Mouse (Mus musculus) intestine, postnatal 0 days (tissue): ENCODE measurements at regions not wholly inside any gene's neighbourhood (a gene's known extent, or its start where the extent isn't known, plus 50 kb on each side); places are given as distances from the start of the nearest gene placed in this dataset.

Experiments
- ATAC-seq: fragments of 200-750 bp; cut with Nextera tagmentation; 2 replicates; pipeline ENCODE4 v1.8.0; 2017; ENCODE audit warnings: mild to moderate bottlenecking, moderate TSS enrichment, moderate library complexity
- H3K27ac ChIP-seq: fragments of 300-500 bp; sonication (generic); 2 replicates; pipeline ENCODE4 v1.5.1; 2014; ENCODE audit warnings: mild to moderate bottlenecking, low read depth, low read length, moderate library complexity
- H3K27me3 ChIP-seq: fragments of 300-500 bp; sonication (generic); replicated peaks from 2 replicates; pipeline ENCODE4 v1.6.1; 2014; ENCODE audit warnings: low read length, mixed read lengths; ENCODE audit not compliant: control insufficient read depth, insufficient read depth
- H3K36me3 ChIP-seq: fragments of 300-500 bp; sonication (generic); 2 replicates; pipeline ENCODE4 v1.6.1; 2014; ENCODE audit warnings: mild to moderate bottlenecking, moderate library complexity; ENCODE audit not compliant: control insufficient read depth, insufficient read depth
- H3K4me1 ChIP-seq: fragments of 300-500 bp; sonication (generic); replicated peaks from 2 replicates; pipeline ENCODE4 v1.6.1; 2014; ENCODE audit warnings: antibody characterized with exemption, low read length, mixed read lengths; ENCODE audit not compliant: control insufficient read depth, insufficient read depth
- H3K4me2 ChIP-seq: fragments of 300-500 bp; sonication (generic); replicated peaks from 2 replicates; pipeline ENCODE4 v1.6.1; 2014; ENCODE audit warnings: low read depth, mild to moderate bottlenecking, moderate library complexity
- H3K4me3 ChIP-seq: fragments of 300-500 bp; sonication (generic); 2 replicates; pipeline ENCODE4 v1.5.1; 2014; ENCODE audit warnings: low read depth, low read length
- H3K9ac ChIP-seq: fragments of 300-500 bp; sonication (generic); 2 replicates; pipeline ENCODE4 v1.6.1; 2014; ENCODE audit warnings: mild to moderate bottlenecking, low read depth, low read length
- H3K9me3 ChIP-seq: fragments of 300-500 bp; sonication (generic); 2 replicates; pipeline ENCODE4 v1.6.1; 2016; ENCODE audit warnings: mixed run types; ENCODE audit not compliant: control insufficient read depth
- CTCF ChIP-seq: sonication (generic); IDR thresholded peaks from 2 replicates; pipeline ENCODE4 v1.5.1; 2016; ENCODE audit warnings: low read depth, mild to moderate bottlenecking, control low read depth, antibody characterized with exemption, moderate library complexity
- WGBS: fragments of 180-500 bp; shearing (Covaris S2); extraction: QIAGEN DNeasy Blood & Tissue Kit; methylation state at CpG from one replicate; pipeline ENCODE4 v1.1.7; 2014; 5-methylcytosine and 5-hydroxymethylcytosine counted together

- Histone ChIP-seq H3K27me3 (no peaks in the 10 kb centered on the region), H3K4me1 (no peaks in the 10 kb centered on the region), H3K9me3 (no peaks in the 10 kb centered on the region), H3K9ac (no peak overlapping the region), H3K36me3 (no peaks in the 10 kb centered on the region), H3K4me3 (no peak overlapping the region), H3K27ac (no peak overlapping the region), H3K4me2 (no peak overlapping the region)
- no peak for TF ChIP-seq CTCF
- ATAC-seq: no peak
- 64% methylated on average over 2 of the region's 2 CpGs for WGBS
Observed at GRCm38 (mm10) chr12:90664436-90664835, 73.8 kb downstream of the Dio2 start.

GRCm38 (mm10) chr12:90645452-90645851, 92.8 kb downstream of the Dio2 start:
- ATAC-seq: no peak
- Histone ChIP-seq H3K4me3 (no peak overlapping the region), H3K27ac (no peak overlapping the region), H3K36me3 (no peaks in the 10 kb centered on the region), H3K9me3 (no peaks in the 10 kb centered on the region), H3K4me1 (no peaks in the 10 kb centered on the region), H3K27me3 (no peaks in the 10 kb centered on the region), H3K4me2 (no peak overlapping the region), H3K9ac (no peak overlapping the region)
- no peak for TF ChIP-seq CTCF
- WGBS: 71% methylated on average over 5 of the region's 5 CpGs

- Histone ChIP-seq H3K27me3 (no peaks in the 10 kb centered on the region), H3K9ac (no peak overlapping the region), H3K4me2 (no peak overlapping the region), H3K4me1 (no peaks in the 10 kb centered on the region), H3K36me3 (no peaks in the 10 kb centered on the region), H3K9me3 (no peaks in the 10 kb centered on the region), H3K4me3 (no peak overlapping the region), H3K27ac (no peak overlapping the region)
- WGBS: 30% methylated on average over 1 of the region's 1 CpGs
- TF ChIP-seq CTCF: no peak
- no peak for ATAC-seq
Observed at GRCm38 (mm10) chr12:90643891-90644290, 94.3 kb downstream of the Dio2 start.

GRCm38 (mm10) chr12:90624856-90625255, 113.4 kb downstream of the Dio2 start:
- Histone ChIP-seq H3K4me2 (no peak overlapping the region), H3K27ac (no peak overlapping the region), H3K36me3 (no peaks in the 10 kb centered on the region), H3K9me3 (no peaks in the 10 kb centered on the region), H3K4me3 (no peak overlapping the region), H3K4me1 (no peaks in the 10 kb centered on the region), H3K27me3 (no peaks in the 10 kb centered on the region), H3K9ac (no peak overlapping the region)
- no peak for ATAC-seq
- TF ChIP-seq CTCF: no peak

- Histone ChIP-seq H3K27ac (no peak overlapping the region), H3K4me1 (no peaks in the 10 kb centered on the region), H3K9ac (no peak overlapping the region), H3K36me3 (no peaks in the 10 kb centered on the region), H3K4me3 (no peak overlapping the region), H3K27me3 (no peaks in the 10 kb centered on the region), H3K4me2 (no peak overlapping the region), H3K9me3 (no peaks in the 10 kb centered on the region)
- ATAC-seq: no peak
- 66% methylated on average over 2 of the region's 2 CpGs for WGBS
- no peak for TF ChIP-seq CTCF
Observed at GRCm38 (mm10) chr12:90623426-90623825, 114.8 kb downstream of the Dio2 start.

GRCm38 (mm10) chr12:90608810-90609209, 129.4 kb downstream of the Dio2 start:
- Histone ChIP-seq H3K4me3 (no peak overlapping the region), H3K9ac (no peak overlapping the region), H3K27ac (no peak overlapping the region), H3K27me3 (no peaks in the 10 kb centered on the region), H3K4me2 (no peak overlapping the region), H3K36me3 (no peaks in the 10 kb centered on the region), H3K9me3 (no peaks in the 10 kb centered on the region), H3K4me1 (no peaks in the 10 kb centered on the region)
- no peak for ATAC-seq
- 54% methylated on average over 2 of the region's 2 CpGs for WGBS
- no peak for TF ChIP-seq CTCF

GRCm38 (mm10) chr12:90607894-90608293, 130.3 kb downstream of the Dio2 start:
- no peak overlapping the region for H3K9ac ChIP-seq
- WGBS: 62% methylated on average over 6 of the region's 6 CpGs
- no peaks in the 10 kb centered on the region for H3K4me1 ChIP-seq
- no peaks in the 10 kb centered on the region for H3K27me3 ChIP-seq
- TF ChIP-seq CTCF: no peak
- H3K36me3 ChIP-seq: no peaks in the 10 kb centered on the region
- H3K4me3 ChIP-seq: no peak overlapping the region
- no peak overlapping the region for H3K4me2 ChIP-seq
- no peak overlapping the region for H3K27ac ChIP-seq
- ATAC-seq: no peak
- H3K9me3 ChIP-seq: no peaks in the 10 kb centered on the region
